Mouse (Mus musculus): ENCODE results near the gene Hdac7.

Hdac7 gene

DNA sequence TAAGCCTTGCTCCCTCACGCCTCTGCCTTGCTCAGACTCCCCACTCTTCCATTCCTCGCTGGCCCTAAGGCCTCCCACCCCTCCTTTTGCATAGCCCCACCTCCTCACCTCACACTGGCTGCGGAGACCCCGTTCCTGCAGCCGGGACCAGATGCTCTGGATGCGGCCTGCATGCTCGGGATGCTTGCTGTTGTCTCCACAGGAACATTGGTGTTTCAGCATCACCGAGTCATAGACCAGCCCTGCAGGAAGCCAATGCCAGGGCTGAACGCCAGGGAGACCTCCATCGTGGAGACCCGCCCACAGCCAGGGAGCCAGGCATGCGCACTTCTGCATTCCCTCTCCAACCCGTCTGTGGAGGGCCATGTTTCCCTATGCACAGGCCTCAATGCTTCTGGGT lies 41.7 kb downstream of the Hdac7 start:
- H3K36me3 ChIP-seq (ENCODE audit: control insufficient read depth, insufficient read depth, low read length, poor library complexity, severe bottlenecking) = peaks cover 21% of the 10 kb centered on the region; the same call in 1 of the 2 replicates
- no peak for DNase-seq (ENCODE audit: low read depth, low spot score)

DNA sequence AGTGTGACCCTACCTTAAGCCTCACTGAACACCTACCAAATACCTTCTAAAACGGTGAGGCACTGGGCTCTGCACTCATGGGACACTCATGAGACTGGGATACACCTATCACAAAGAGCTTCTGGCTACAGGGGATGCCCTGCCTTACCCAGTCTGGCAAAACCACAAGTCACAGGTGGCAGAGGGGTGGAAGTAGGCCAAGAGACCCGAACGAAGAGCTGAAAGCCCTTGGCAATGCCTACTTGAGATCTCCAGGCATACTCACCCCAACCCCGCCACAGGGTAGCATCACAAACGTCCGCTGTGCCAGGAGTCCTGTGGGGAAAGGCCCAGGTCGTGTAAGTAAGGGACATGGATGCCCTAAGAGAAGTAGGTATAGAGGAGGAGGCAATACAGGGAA lies 42.5 kb downstream of the Hdac7 start:
- DNase-seq (ENCODE audit: low read depth, low spot score) = no peak
- Histone ChIP-seq H3K27me3 (ENCODE audit: control insufficient read depth, insufficient read depth, low read length, poor library complexity, severe bottlenecking) (no peaks in the 10 kb centered on the region), H3K36me3 (ENCODE audit: control insufficient read depth, insufficient read depth, low read length, poor library complexity, severe bottlenecking) (peaks cover 22% of the 10 kb centered on the region; the same call in 1 of the 2 replicates)

More for the DNA sequence above, 41.7 kb downstream of the Hdac7 start:
- H3K27me3 ChIP-seq (ENCODE audit: control insufficient read depth, insufficient read depth, low read length, poor library complexity, severe bottlenecking) = no peaks in the 10 kb centered on the region

DNA sequence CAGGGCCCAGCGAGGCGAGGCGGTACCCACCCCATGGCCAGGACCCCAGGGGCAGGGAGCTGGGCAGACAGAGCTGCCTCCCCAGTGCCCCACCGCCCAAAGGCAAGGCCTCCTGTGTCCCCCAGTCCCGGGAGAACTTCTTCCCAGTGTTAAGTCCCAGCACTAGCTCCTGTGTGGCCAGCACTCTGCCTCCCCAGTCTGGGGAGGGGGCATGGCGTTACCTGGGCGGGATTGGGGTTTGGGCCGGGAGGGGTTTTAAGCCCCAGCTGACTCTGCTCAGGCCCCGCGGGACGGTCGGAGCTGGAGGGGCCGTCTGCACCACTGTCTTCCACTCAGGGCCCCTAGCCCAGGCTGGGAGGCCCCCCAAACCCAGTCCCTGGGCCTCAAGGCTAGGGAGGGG lies 43.4 kb downstream of the Hdac7 start:
- H3K27me3 ChIP-seq (ENCODE audit: control insufficient read depth, insufficient read depth, low read length, poor library complexity, severe bottlenecking) = no peaks in the 10 kb centered on the region
- no peak for DNase-seq (ENCODE audit: low read depth, low spot score)
- H3K36me3 ChIP-seq (ENCODE audit: control insufficient read depth, insufficient read depth, low read length, poor library complexity, severe bottlenecking) = peaks cover 20% of the 10 kb centered on the region; the same call in 1 of the 2 replicates

DNA sequence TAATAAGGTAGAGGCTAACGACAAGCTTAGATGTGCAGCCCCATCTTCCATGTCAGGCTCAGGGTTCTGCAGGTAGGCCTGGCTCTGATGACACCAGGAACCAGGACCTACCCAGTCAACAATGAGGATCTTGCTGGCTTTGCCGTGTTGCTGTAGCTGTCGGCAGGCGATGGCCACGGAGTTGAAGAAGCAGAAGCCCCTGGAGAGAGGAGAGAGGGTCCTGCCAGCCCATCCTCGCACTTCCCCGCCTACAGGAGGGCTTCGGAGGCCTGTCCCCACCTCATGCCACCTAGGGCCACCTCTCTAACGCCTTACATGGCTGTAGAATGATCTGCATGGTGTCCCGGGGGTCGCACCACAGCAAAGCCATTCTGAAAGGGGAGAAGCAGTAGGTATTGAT lies 44.9 kb downstream of the Hdac7 start:
- DNase-seq (ENCODE audit: low read depth, low spot score) = no peak
- H3K36me3 ChIP-seq (ENCODE audit: control insufficient read depth, insufficient read depth, low read length, poor library complexity, severe bottlenecking) = peaks cover 25% of the 10 kb centered on the region
- H3K27me3 ChIP-seq (ENCODE audit: control insufficient read depth, insufficient read depth, low read length, poor library complexity, severe bottlenecking) = no peaks in the 10 kb centered on the region

DNA sequence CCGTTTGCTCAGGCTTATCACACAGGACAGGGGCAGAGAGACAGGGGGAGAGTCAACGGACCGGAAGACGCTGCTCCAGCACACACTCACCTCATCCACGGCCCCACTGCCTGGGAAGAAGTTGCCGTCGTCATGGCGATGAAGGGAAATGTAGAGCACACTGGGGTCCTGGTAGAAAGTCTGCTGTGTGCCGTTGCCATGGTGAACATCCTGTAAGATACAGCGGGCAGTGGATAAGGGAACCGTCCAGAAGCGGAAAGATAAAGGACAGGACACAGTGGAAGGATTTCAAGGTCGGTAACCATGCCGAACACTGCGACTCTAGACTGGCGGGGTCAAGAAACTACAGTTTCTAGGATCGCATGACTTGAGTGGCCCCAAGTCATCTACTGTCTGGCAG lies 46.2 kb downstream of the Hdac7 start:
- Histone ChIP-seq H3K36me3 (ENCODE audit: control insufficient read depth, insufficient read depth, low read length, poor library complexity, severe bottlenecking) (peaks cover 29% of the 10 kb centered on the region), H3K27me3 (ENCODE audit: control insufficient read depth, insufficient read depth, low read length, poor library complexity, severe bottlenecking) (no peaks in the 10 kb centered on the region)
- DNase-seq (ENCODE audit: low read depth, low spot score) = no peak

DNA sequence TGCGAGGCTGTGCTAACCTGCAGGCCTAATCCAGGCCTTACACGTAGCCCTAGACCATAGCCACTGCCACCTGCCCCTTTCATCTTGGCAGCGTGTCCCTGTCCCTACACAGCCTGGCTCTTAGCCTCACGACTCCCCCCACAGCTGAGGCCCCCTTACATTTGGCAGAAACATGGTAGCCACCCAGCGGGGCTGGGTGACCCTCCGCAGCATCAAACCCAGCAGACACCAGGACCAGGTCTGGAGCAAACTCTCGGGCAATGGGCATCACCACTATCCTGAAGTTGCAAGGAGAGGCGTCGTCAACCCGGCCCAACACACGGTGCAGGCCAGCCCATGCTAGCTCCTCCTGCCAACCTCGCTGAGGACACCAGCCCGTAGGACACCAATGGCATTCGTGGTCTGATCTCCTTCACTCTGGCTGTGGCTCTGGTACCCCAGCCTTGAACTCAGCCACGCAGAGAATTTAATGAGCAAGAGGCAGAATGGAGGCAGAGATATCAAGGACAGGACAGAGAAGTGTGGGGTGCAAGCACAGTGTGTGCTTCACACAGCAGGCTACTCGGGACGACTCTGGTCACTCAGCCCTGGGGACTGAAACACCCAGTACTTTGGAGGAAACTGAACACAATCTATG lies 47.5 kb downstream of the Hdac7 start:
- Histone ChIP-seq H3K27me3 (ENCODE audit: control insufficient read depth, insufficient read depth, low read length, poor library complexity, severe bottlenecking) (no peaks in the 10 kb centered on the region), H3K36me3 (ENCODE audit: control insufficient read depth, insufficient read depth, low read length, poor library complexity, severe bottlenecking) (peaks cover 24% of the 10 kb centered on the region)
- no peak for DNase-seq (ENCODE audit: low read depth, low spot score)

DNA sequence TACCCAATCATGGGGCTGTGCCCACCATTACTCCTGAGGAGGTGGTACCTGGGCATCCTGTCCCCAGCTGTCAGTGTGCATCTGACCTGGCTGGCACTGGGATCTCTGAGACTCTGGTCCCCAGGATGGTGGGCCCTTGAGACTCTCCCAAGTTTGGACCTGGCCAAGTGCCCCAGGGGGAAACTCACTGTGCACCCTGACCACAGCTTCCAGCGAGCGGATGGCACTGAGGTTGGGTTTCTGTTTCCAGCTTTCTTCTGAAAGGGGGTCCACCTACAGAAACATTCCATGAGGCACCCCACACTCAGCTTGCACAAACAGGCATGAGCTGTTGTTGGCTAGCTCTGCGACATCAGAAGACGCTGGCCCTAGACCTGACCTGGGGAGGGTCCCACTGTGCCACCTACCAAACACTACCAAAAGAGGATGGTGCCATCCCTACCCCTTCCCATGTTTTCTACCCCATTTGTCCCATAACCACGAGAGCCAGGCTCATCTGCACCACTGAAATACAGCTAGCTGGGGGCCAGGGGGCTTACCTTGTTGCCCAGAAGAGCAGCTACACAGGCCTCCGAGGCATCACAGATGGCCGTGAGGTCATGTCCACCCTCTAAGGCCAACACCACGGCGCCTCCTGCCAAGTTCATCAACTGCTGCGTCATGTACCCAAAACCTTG lies 48.6 kb downstream of the Hdac7 start:
- no peak for DNase-seq (ENCODE audit: low read depth, low spot score)
- Histone ChIP-seq H3K36me3 (ENCODE audit: control insufficient read depth, insufficient read depth, low read length, poor library complexity, severe bottlenecking) (peaks cover 19% of the 10 kb centered on the region), H3K27me3 (ENCODE audit: control insufficient read depth, insufficient read depth, low read length, poor library complexity, severe bottlenecking) (no peaks in the 10 kb centered on the region)

DNA sequence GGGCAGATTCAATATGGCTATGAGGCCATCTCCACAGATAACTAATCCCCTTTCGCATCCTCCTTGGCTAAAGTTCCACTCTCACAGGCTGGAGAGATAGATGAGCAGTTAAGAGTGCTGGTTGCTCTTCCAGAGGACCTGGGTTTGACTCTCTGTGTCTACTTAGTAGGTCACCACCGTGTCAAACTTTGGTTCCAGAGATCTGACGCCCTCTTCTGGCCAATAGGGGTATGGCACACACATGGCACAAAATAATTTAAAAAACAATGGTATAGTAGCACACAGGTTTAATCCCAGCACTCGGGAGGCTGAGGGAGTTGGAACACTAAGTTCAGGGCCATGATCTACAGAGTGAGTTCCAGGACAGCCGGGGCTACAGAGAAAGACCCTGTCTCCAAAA lies 50.0 kb downstream of the Hdac7 start:
- Histone ChIP-seq H3K36me3 (ENCODE audit: control insufficient read depth, insufficient read depth, low read length, poor library complexity, severe bottlenecking) (peaks cover 14% of the 10 kb centered on the region), H3K27me3 (ENCODE audit: control insufficient read depth, insufficient read depth, low read length, poor library complexity, severe bottlenecking) (no peaks in the 10 kb centered on the region)
- peak; percentile 32 for DNase-seq (ENCODE audit: low read depth, low spot score)

DNA sequence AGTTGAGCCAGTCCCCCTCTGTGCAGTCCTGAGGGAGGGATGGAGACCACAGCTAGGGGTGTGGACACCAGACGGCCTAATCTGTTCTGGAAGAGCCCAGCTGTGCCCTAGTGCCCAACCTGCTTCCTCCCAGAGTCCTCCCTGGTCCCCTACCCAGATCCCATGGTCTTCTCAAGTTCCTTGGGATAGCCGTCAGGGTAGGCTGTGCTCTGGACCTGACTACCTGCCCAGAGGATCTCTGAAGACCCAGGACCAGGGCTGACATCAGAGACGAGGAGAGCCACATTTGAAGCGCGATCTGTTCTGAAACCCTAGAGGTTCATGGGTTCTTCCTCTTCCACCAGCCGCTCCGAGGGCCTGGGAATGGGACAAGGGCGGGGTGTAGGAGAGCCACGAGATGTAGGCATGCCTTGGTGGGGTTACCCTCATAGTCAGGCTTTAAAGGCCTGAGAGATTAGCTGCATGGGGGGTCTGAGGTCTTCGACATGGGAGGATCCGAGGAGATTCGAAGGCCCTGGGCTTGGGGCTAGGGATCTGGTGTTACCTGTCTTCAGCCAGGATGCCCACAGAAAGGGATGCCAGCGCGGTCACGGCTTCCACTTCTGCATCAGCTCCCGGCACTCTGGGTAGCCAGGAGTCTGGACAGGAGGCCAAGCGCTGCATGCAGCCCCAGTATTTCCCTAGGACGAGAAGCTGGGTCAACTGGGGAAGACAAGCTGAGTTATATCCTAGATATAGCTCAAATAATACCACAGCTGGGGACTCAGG lies 50.7 kb downstream of the Hdac7 start:
- no peak for DNase-seq (ENCODE audit: low read depth, low spot score)

DNA sequence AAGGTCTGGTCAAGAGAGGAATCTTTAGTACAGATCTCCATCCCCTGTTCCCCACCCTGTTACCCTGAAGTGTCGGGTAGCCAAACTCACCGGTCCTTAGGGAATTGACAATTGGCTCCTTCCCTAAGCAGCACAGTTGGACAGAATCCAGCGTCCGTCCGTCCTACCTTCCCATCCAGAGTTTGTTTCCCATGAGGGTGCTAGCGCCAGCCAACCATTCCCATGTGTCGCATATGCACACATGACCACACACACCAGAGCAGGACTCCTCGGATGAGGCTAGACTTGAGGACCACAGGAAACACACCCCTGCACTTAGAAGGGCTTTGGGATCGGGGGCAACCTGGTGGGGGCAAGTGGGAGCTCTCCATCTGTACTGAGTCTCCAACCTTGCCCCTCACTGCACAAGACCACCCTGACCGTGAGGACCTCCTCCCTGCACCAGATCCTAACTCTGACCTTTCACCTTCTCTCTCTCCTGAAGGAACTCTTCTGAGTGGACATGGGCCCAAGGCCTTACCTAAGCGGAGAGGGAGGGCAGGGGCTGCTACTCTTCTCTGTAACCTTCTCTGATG lies 53.1 kb downstream of the Hdac7 start:
- Histone ChIP-seq H3K27me3 (ENCODE audit: control insufficient read depth, insufficient read depth, low read length, poor library complexity, severe bottlenecking) (no peaks in the 10 kb centered on the region), H3K36me3 (ENCODE audit: control insufficient read depth, insufficient read depth, low read length, poor library complexity, severe bottlenecking) (peaks cover 10% of the 10 kb centered on the region)
- no peak for DNase-seq (ENCODE audit: low read depth, low spot score)

More for the DNA sequence above, 50.7 kb downstream of the Hdac7 start:
- Histone ChIP-seq H3K36me3 (ENCODE audit: control insufficient read depth, insufficient read depth, low read length, poor library complexity, severe bottlenecking) (peaks cover 14% of the 10 kb centered on the region), H3K27me3 (ENCODE audit: control insufficient read depth, insufficient read depth, low read length, poor library complexity, severe bottlenecking) (no peaks in the 10 kb centered on the region)

DNA sequence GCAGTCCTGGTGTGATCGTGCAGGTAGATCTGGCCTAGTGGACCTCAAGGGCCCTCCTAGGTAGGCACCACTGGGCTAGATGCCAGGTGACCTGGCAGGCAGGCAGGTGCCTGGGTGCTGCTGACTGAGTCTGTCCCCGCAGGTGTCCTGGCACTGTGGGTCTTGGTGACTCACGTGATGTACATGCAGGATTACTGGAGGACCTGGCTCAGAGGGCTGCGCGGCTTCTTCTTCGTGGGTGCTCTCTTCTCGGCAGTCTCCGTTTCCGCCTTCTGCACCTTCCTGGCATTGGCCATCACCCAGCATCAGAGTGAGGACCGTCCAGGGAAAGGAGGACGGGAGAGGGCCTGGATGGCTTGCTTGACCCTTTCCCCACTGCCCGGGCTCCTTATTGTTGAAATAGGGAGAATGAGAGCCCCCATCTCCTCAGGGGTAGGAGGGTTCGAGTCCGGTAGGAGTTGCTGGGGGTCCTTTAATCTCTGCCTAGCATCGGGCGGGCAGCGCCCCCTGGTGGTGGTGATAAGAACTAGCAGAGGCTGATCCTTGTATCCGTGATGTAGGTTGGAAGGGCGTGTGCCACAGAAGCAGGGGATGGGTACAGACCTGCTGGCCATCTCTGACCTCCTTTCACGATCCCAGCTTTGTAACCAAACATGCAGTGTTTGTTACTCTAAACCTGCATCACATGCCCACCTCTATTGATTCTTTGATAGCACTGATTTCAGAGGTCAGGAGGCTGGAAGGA lies 54.4 kb downstream of the Hdac7 start:
- H3K27me3 ChIP-seq (ENCODE audit: control insufficient read depth, insufficient read depth, low read length, poor library complexity, severe bottlenecking) = no peaks in the 10 kb centered on the region
- H3K36me3 ChIP-seq (ENCODE audit: control insufficient read depth, insufficient read depth, low read length, poor library complexity, severe bottlenecking) = peaks cover 6% of the 10 kb centered on the region
- peak; percentile 75 for DNase-seq (ENCODE audit: low read depth, low spot score)

DNA sequence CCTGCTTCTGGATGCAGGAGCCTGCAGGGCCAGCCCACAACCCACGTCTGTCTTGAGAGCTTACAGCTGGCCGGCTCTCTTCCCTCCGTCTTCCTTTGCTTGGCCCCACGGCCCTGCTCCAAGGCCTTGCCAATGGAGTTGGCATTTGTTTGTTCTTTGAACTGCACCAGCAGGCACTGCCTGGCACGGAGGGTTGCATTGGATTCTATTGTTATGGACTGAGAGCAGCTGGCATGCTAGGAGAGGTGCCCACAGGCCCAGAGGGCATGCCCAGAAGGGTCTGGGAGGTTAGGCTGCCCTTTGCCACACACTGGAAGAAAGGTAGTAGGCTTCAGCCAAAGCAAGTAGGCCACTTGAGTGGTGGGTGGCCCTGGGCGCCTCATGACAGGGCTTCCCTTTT lies 55.5 kb downstream of the Hdac7 start:
- no peak for DNase-seq (ENCODE audit: low read depth, low spot score)

DNA sequence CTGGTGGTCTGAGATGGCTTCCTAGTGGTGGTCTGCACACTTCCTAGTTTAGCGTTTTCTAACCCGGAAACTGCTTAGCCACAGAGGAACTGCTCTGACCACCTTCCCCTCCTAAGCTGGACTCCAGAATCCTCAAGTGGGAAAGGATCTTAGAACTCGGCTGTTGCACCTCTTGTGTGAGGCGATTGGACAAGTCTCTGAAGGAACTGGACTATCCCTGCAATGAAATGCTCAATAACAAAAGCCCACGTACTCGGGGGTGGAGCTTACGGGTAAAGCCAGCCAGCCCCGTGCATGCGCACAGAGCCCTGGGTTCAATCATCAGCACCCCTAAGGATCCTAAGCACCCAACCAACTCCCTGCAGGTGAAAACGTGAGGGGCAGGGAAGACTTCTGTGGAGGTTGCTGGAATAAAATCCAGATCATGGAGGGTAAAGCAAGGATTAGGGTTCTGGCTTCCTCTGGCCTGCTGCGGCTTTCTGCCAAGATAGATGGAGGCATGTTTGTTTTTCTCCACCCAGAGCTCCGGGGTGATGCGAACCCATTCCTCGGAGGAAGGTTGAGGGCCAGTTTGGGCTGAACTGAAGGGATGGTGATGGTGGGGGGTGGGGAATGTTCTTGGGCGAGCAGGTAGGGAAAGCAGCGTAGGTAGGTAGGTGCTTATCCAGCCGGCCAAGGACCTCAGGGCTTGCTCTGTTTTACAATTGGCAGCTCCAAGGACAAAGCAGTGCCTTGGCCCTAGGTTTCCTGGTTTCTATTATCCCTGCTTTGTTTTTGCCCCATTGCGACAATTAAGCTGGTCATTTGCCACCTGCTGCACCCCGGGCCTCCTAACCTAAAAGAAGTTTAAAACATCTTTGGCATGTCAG lies 56.3 kb downstream of the Hdac7 start:
- no peaks in the 10 kb centered on the region for H3K27me3 ChIP-seq (ENCODE audit: control insufficient read depth, insufficient read depth, low read length, poor library complexity, severe bottlenecking)
- no peak for DNase-seq (ENCODE audit: low read depth, low spot score)

More for the DNA sequence above, 55.5 kb downstream of the Hdac7 start:
- peaks cover 2% of the 10 kb centered on the region; the same call in 1 of the 2 replicates for H3K36me3 ChIP-seq (ENCODE audit: control insufficient read depth, insufficient read depth, low read length, poor library complexity, severe bottlenecking)
- H3K27me3 ChIP-seq (ENCODE audit: control insufficient read depth, insufficient read depth, low read length, poor library complexity, severe bottlenecking) = no peaks in the 10 kb centered on the region

More for the DNA sequence above, 56.3 kb downstream of the Hdac7 start:
- no peaks in the 10 kb centered on the region for H3K36me3 ChIP-seq (ENCODE audit: control insufficient read depth, insufficient read depth, low read length, poor library complexity, severe bottlenecking)

All from splenic B cell, adult 2 months (primary cell).